Mouse (Mus musculus) limb, embryonic 12.5 days (tissue): ENCODE measurements around the gene Tmtc2. TPM values are rescaled to one million over a fixed set of nuclear protein-coding genes. Genes with fewer than 3 reads are reported as not detected.

Source experiments
- ATAC-seq: fragments of 200-750 bp; cut with Nextera tagmentation; 2 replicates; pipeline ENCODE4 v1.8.0; 2017; ENCODE audit warnings: low read depth, moderate TSS enrichment; ENCODE audit not compliant: insufficient number of reproducible peaks, insufficient read depth, low FRiP score, low TSS enrichment
- H3K27ac ChIP-seq: fragments of 300-500 bp; sonication (generic); 2 replicates; pipeline ENCODE4 v1.5.1; 2016; ENCODE audit warnings: mild to moderate bottlenecking, moderate library complexity
- H3K27me3 ChIP-seq: fragments of 300-500 bp; sonication (generic); 2 replicates; pipeline ENCODE4 v1.6.1; 2016; ENCODE audit warnings: mild to moderate bottlenecking, moderate library complexity
- H3K36me3 ChIP-seq: fragments of 300-500 bp; sonication (generic); 2 replicates; pipeline ENCODE4 v1.6.1; 2016; ENCODE audit warnings: mild to moderate bottlenecking, moderate library complexity
- H3K4me1 ChIP-seq: fragments of 300-500 bp; sonication (generic); replicated peaks from 2 replicates; pipeline ENCODE4 v1.6.1; 2016
- H3K4me2 ChIP-seq: fragments of 300-500 bp; sonication (generic); 2 replicates; pipeline ENCODE4 v1.6.1; 2016; ENCODE audit warnings: mild to moderate bottlenecking, moderate library complexity
- H3K4me3 ChIP-seq: fragments of 300-500 bp; sonication (generic); replicated peaks from 2 replicates; pipeline ENCODE4 v1.5.1; 2016; ENCODE audit warnings: mild to moderate bottlenecking
- H3K9ac ChIP-seq: fragments of 300-500 bp; sonication (generic); replicated peaks from 2 replicates; pipeline ENCODE4 v1.6.1; 2016; ENCODE audit warnings: mild to moderate bottlenecking, moderate library complexity
- H3K9me3 ChIP-seq: fragments of 300-500 bp; sonication (generic); 2 replicates; pipeline ENCODE4 v1.6.1; 2016; ENCODE audit warnings: mild to moderate bottlenecking, moderate library complexity
- WGBS: fragments of 180-500 bp; shearing (Covaris S2); methylation state at CpG from one replicate; pipeline ENCODE4 v1.1.7; 2016; 5-methylcytosine and 5-hydroxymethylcytosine counted together
- polyA plus RNA-seq: library from polyadenylated mRNA; unstranded; fragments of >200 nt; fragmentation: Nextera tagmentation; extraction: Ambion mirVana; gene quantifications from 2 replicates; pipeline ENCODE4 v1.2.1, GENCODE M21; 2016

The Tmtc2 gene
- polyA plus RNA-seq, 1 experiment from 2014 or later = 27.0 TPM

GRCm38 (mm10) chr10:105492485-105492884 is 81.8 kb downstream of the Tmtc2 start:
- 31% methylated on average over 4 of the region's 4 CpGs for WGBS
- no peak overlapping the region for H3K27ac ChIP-seq
- ATAC-seq = no peak

GRCm38 (mm10) chr10:105490748-105491147 is 83.5 kb downstream of the Tmtc2 start:
- Histone ChIP-seq H3K27ac (no peak overlapping the region), H3K36me3 (no peaks in the 10 kb centered on the region), H3K9me3 (no peaks in the 10 kb centered on the region), H3K4me3 (no peak overlapping the region), H3K27me3 (no peaks in the 10 kb centered on the region), H3K9ac (no peak overlapping the region), H3K4me1 (peaks cover 37% of the 10 kb centered on the region), H3K4me2 (no peak overlapping the region)
- ATAC-seq = no peak
- WGBS = 88% methylated on average over 4 of the region's 4 CpGs

More at GRCm38 (mm10) chr10:105492485-105492884, 81.8 kb downstream of the Tmtc2 start:
- Histone ChIP-seq H3K9ac (no peak overlapping the region), H3K4me2 (no peak overlapping the region), H3K4me3 (no peak overlapping the region), H3K27me3 (no peaks in the 10 kb centered on the region), H3K4me1 (peaks cover 52% of the 10 kb centered on the region), H3K36me3 (no peaks in the 10 kb centered on the region), H3K9me3 (no peaks in the 10 kb centered on the region)

- H3K4me1 ChIP-seq = peaks cover 31% of the 10 kb centered on the region
- no peak overlapping the region for H3K9ac ChIP-seq
- H3K9me3 ChIP-seq = no peaks in the 10 kb centered on the region
- H3K27ac ChIP-seq = no peak overlapping the region
- WGBS = 69% methylated on average over 14 of the region's 14 CpGs
- H3K36me3 ChIP-seq = no peaks in the 10 kb centered on the region
- no peak for ATAC-seq
- H3K27me3 ChIP-seq = no peaks in the 10 kb centered on the region
- no peak overlapping the region for H3K4me2 ChIP-seq
- H3K4me3 ChIP-seq = no peak overlapping the region
Measured at GRCm38 (mm10) chr10:105489970-105490735, 84.1 kb downstream of the Tmtc2 start.

GRCm38 (mm10) chr10:105486977-105487376 is 87.3 kb downstream of the Tmtc2 start:
- Histone ChIP-seq H3K4me2 (no peak overlapping the region), H3K36me3 (no peaks in the 10 kb centered on the region), H3K9me3 (no peaks in the 10 kb centered on the region), H3K4me1 (peaks cover 19% of the 10 kb centered on the region), H3K9ac (no peak overlapping the region), H3K27ac (no peak overlapping the region), H3K27me3 (no peaks in the 10 kb centered on the region), H3K4me3 (no peak overlapping the region)
- WGBS = 57% methylated on average over 4 of the region's 4 CpGs
- ATAC-seq = no peak

- Histone ChIP-seq H3K36me3 (no peaks in the 10 kb centered on the region), H3K4me3 (no peak overlapping the region), H3K4me2 (no peak overlapping the region), H3K9me3 (no peaks in the 10 kb centered on the region), H3K27ac (no peak overlapping the region), H3K27me3 (no peaks in the 10 kb centered on the region), H3K9ac (no peak overlapping the region), H3K4me1 (peaks cover 4% of the 10 kb centered on the region; the same call in 1 of the 2 replicates)
- 81% methylated on average over 2 of the region's 2 CpGs for WGBS
- ATAC-seq = no peak
Measured at GRCm38 (mm10) chr10:105484355-105485094, 89.7 kb downstream of the Tmtc2 start.

- Histone ChIP-seq H3K27me3 (no peaks in the 10 kb centered on the region), H3K9me3 (no peaks in the 10 kb centered on the region), H3K9ac (no peak overlapping the region), H3K4me2 (no peak overlapping the region), H3K4me1 (peaks cover 4% of the 10 kb centered on the region; the same call in 1 of the 2 replicates), H3K27ac (no peak overlapping the region), H3K4me3 (no peak overlapping the region), H3K36me3 (peaks cover 7% of the 10 kb centered on the region; the same call in 1 of the 2 replicates)
- 61% methylated on average over 11 of the region's 11 CpGs for WGBS
- no peak for ATAC-seq
Measured at GRCm38 (mm10) chr10:105479771-105480170, 94.5 kb downstream of the Tmtc2 start.

GRCm38 (mm10) chr10:105477623-105478238 is 96.5 kb downstream of the Tmtc2 start:
- H3K9ac ChIP-seq = no peak overlapping the region
- WGBS = 89% methylated on average over 18 of the region's 18 CpGs
- H3K36me3 ChIP-seq = peaks cover 7% of the 10 kb centered on the region; the same call in 1 of the 2 replicates
- H3K27ac ChIP-seq = no peak overlapping the region
- no peak for ATAC-seq
- no peaks in the 10 kb centered on the region for H3K9me3 ChIP-seq
- H3K27me3 ChIP-seq = no peaks in the 10 kb centered on the region
- no peak overlapping the region for H3K4me3 ChIP-seq
- no peak overlapping the region for H3K4me2 ChIP-seq
- no peaks in the 10 kb centered on the region for H3K4me1 ChIP-seq

GRCm38 (mm10) chr10:105474162-105474830 is 100.0 kb downstream of the Tmtc2 start:
- Histone ChIP-seq H3K9me3 (no peaks in the 10 kb centered on the region), H3K36me3 (peaks cover 7% of the 10 kb centered on the region; the same call in 1 of the 2 replicates), H3K27ac (no peak overlapping the region), H3K9ac (no peak overlapping the region), H3K27me3 (no peaks in the 10 kb centered on the region), H3K4me3 (no peak overlapping the region), H3K4me1 (no peaks in the 10 kb centered on the region), H3K4me2 (no peak overlapping the region)
- WGBS = 82% methylated on average over 6 of the region's 6 CpGs
- ATAC-seq = no peak

- 70% methylated on average over 4 of the region's 4 CpGs for WGBS
- H3K4me3 ChIP-seq = no peak overlapping the region
- no peaks in the 10 kb centered on the region for H3K9me3 ChIP-seq
- H3K27me3 ChIP-seq = no peaks in the 10 kb centered on the region
- peaks cover 11% of the 10 kb centered on the region; the same call in 1 of the 2 replicates for H3K4me1 ChIP-seq
- no peaks in the 10 kb centered on the region for H3K36me3 ChIP-seq
- H3K9ac ChIP-seq = no peak overlapping the region
- no peak overlapping the region for H3K4me2 ChIP-seq
- no peak for ATAC-seq
- H3K27ac ChIP-seq = no peak overlapping the region
Measured at GRCm38 (mm10) chr10:105464378-105464777, 109.9 kb downstream of the Tmtc2 start.

GRCm38 (mm10) chr10:105453441-105453840 is 120.8 kb downstream of the Tmtc2 start:
- no peak for ATAC-seq
- Histone ChIP-seq H3K4me2 (no peak overlapping the region), H3K4me3 (no peak overlapping the region), H3K36me3 (no peaks in the 10 kb centered on the region), H3K9me3 (no peaks in the 10 kb centered on the region), H3K27ac (no peak overlapping the region), H3K9ac (no peak overlapping the region), H3K27me3 (no peaks in the 10 kb centered on the region), H3K4me1 (no peaks in the 10 kb centered on the region)
- WGBS = 76% methylated on average over 8 of the region's 8 CpGs

- Histone ChIP-seq H3K9ac (no peak overlapping the region), H3K4me3 (no peak overlapping the region), H3K27me3 (no peaks in the 10 kb centered on the region), H3K4me2 (no peak overlapping the region), H3K36me3 (peaks cover 4% of the 10 kb centered on the region; the same call in 1 of the 2 replicates), H3K9me3 (no peaks in the 10 kb centered on the region), H3K4me1 (peaks cover 3% of the 10 kb centered on the region; the same call in 1 of the 2 replicates), H3K27ac (no peak overlapping the region)
- 87% methylated on average over 2 of the region's 2 CpGs for WGBS
- ATAC-seq = no peak
Measured at GRCm38 (mm10) chr10:105447191-105447590, 127.1 kb downstream of the Tmtc2 start.
